Mouse (Mus musculus): ENCODE data around the gene Olfr556.
"Not testable (repeated sequence)": the region's sequence is repeated elsewhere in the genome, so short reads cannot be mapped to it uniquely, and the experiment has no call there.

Gene Olfr556

DNA sequence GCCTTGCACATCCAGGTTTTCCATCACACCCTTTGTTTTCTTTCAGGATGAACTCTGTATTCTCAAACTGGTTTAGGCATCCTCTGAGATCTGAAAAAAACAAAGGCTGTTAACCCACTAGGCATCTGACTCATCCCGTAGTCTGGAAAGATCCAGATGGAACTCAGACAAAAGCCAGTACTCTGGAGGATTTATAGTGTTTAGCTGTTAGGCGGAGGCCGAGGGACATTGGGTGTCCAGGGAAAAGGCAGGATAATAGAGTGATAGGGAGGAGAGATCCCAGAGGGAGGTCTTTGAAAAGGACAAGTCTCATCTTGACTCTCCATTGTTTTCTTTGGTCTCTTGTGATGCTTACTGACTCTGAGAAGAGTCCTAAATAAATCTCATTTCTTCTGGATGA lies at the start of gene Olfr556:
Olfr556 (plus strand) TSS at position 301 of the 400 bp plus-strand sequence.
- in situ Hi-C loops (cut with MboI; ENCODE audit: low pct_unique_long_range_greater_than_20kb in 1 of 2, low sequenced_read_pairs in 2 of 2, unreplicated experiment in 1 of 2): no loop called here

DNA sequence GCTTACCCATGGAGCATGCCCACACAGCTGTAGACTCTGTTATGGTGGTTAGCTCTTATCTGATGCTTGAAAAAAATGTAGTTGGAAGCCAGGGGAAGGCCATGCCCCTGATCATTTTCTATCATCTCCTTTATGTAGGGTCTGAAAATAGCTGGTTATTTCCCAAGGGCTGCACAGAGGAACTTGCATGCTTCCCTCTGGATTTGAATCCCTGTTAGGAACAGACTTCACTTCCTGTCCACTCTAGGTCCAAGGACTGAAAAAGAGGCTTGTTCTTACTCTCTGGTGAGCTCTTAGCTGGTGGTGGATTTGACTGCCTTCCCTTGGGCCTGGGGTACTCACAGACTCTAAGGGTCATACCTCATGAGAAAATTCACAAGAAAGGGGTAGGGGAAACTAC lies 46.6 kb upstream of the Olfr556 start, which contains the start of gene Olfr553:
Olfr553 (minus strand) TSS at position 101 of the 400 bp plus-strand sequence.
- in situ Hi-C loops (cut with MboI; ENCODE audit: low pct_unique_long_range_greater_than_20kb in 1 of 2, low sequenced_read_pairs in 2 of 2, unreplicated experiment in 1 of 2): no loop called here

DNA sequence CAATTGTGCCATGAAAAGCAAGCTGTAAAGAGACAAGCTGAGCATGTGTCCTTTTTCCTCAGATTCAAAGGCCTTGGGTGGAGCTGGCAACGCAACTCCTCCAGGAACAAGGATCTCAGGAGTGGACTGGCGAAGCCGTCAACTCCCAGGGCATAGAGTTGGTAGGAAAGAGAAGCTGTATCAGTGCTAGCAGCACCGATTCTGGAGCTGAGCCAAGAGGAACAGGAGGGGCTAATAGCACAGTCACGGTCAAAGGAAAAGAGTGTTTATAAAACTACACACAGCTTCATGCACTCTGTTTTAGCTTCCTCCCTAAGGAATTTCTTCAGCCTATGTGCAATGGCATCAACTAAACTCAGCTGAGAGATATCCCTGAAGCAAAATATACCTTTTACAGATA lies 45.1 kb upstream of the Olfr556 start:
- in situ Hi-C loops (cut with MboI; ENCODE audit: low pct_unique_long_range_greater_than_20kb in 1 of 2, low sequenced_read_pairs in 2 of 2, unreplicated experiment in 1 of 2): no loop called here

DNA sequence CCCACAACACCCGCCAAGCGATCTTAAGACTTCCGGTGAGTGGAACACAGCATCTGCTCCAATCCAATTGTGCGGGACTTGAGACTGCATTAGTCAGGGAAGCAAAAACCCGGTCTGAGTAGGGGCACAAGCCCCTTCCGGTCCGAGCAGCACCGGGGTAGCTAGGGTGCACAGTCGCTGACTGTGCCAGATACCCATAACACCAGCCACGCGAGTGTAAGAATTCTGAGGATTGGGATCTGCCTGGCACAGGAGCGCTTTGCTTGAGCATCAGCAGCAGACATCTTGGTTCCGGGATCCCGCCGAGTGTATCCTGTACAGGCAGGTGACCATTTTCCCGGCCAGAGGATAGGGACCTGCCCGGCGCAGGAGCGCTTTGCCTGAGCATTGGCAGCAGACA lies 44.3 kb upstream of the Olfr556 start:
- in situ Hi-C loops (cut with MboI; ENCODE audit: low pct_unique_long_range_greater_than_20kb in 1 of 2, low sequenced_read_pairs in 2 of 2, unreplicated experiment in 1 of 2): not testable (repeated sequence)

DNA sequence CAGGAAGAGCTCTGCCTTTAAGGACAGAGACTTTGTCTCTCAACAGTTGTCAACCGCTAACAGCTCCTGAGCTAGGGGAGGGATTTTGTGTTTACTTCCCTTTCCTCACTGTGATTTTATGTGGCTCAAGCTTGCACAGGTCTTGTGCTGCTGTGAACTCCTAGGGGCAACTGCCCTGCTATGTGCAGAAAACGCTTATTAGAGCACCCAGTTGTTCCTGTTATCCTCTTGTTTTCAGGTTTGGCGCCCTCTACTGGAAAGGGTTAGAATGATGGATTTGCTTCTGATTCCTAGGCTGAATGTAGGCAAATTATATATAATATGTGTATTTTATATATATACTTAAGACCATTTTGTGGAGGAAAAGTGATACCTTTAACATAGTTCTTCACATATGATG lies 28.0 kb upstream of the Olfr556 start:
- in situ Hi-C loops (cut with MboI; ENCODE audit: low pct_unique_long_range_greater_than_20kb in 1 of 2, low sequenced_read_pairs in 2 of 2, unreplicated experiment in 1 of 2): no loop called here

DNA sequence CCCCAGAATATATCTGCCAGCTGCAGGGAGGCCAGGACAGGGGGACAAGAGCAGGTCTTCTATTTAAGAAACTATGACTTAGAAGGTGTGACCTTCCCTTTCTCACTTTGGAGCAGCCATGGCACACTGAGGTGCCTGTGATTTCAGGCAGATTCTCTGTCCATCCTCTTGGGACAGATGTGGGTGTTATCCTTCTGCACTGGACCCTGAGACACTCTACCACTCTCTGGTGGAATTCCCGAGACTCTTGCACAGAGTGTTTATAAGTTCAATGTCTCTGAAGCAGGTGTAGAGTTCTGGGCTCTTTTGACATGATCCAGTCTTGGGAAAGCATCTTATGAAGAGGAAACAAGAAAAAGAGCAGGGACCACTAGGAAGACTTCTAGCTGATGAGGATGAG lies 26.6 kb upstream of the Olfr556 start, which contains the start of gene Olfr554:
Olfr554 (plus strand) TSS at position 301 of the 400 bp plus-strand sequence.
- in situ Hi-C loops (cut with MboI; ENCODE audit: low pct_unique_long_range_greater_than_20kb in 1 of 2, low sequenced_read_pairs in 2 of 2, unreplicated experiment in 1 of 2): no loop called here

DNA sequence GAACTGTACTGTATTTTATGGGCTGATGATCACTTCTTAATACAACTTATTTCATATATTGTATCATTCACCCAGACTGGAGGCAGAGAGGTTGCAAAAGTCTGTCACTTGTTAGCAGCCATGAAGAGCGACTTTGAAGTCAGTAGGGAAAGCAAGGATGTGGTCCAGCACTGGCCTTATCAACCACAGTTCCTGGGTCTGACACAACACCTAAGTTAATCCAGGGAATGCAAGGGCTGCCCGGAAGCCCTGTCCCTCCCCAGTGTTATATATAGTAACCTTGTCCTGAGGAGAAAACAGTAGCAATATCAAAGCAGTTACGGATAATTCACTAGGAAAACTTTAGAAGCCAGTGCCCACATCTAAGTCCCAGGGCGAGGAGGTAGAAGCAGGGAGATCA lies 19.8 kb upstream of the Olfr556 start:
- in situ Hi-C loops (cut with MboI; ENCODE audit: low pct_unique_long_range_greater_than_20kb in 1 of 2, low sequenced_read_pairs in 2 of 2, unreplicated experiment in 1 of 2): not testable (repeated sequence)

DNA sequence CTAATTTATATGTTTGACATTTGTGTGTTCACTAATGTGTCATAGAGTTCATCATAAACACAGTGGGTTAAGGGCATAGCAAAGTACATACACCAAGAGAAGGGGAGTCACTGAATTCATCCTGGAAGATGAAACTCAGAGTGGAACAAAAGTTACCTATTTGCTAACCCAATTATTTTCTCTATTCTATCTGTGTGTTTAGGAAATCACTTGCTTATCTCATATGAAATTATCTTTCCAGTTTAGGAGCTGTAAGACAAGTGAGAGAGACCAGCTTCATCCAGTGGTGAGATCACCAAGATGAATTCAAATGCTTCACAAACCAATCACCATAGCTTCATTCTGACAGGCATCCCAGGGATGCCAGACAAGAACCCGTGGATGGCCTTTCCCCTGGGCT lies 6.2 kb upstream of the Olfr556 start, which contains the start of gene Olfr555:
Olfr555 (plus strand) TSS at position 301 of the 400 bp plus-strand sequence.
- in situ Hi-C loops (cut with MboI; ENCODE audit: low pct_unique_long_range_greater_than_20kb in 1 of 2, low sequenced_read_pairs in 2 of 2, unreplicated experiment in 1 of 2): no loop called here

DNA sequence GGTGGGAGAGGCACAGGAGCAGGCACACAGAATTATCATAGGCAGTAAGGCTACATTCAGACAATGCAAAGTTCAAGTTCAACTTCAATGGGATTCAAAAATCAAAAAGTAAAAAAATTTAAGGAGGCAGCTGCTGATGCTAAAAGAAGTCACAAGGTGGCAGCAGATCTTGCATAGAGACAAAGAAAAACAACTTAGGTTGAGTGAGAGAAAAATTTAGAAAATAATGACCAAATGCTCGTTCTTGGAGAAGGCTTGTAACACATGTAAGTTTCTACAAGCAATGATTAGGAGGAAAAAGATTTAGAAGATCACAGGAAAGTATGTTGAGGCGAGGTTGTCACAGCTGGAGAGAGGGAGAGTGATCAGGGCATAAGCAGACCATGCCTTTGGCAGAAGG lies 679 bp downstream of the Olfr556 start:
- in situ Hi-C loops (cut with MboI; ENCODE audit: low pct_unique_long_range_greater_than_20kb in 1 of 2, low sequenced_read_pairs in 2 of 2, unreplicated experiment in 1 of 2): no loop called here

DNA sequence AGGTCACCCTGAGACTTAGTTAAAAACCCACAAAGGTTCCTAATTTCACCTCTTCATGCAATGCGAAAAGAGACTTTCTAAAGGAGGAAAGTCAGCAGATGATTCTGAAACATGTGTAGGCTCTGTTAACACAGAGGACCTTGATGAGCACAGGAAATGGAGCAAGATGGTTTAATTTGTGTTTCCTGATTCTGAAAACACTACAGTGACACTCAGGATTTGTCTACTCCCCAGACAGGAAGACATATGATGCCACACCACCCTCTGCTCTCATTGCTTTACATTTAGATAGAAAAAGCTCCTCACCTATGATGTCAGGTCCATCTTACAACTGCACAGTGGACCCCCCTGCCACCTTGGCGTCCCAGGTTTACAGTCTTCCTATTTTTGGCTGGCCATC lies 11.5 kb downstream of the Olfr556 start:
- in situ Hi-C loops (cut with MboI; ENCODE audit: low pct_unique_long_range_greater_than_20kb in 1 of 2, low sequenced_read_pairs in 2 of 2, unreplicated experiment in 1 of 2): loop anchor here in 1 of 2 experiments (25.0 kb wide), 1 partner anchor 164 kb away; no protein-coding TSS in a partner anchor

DNA sequence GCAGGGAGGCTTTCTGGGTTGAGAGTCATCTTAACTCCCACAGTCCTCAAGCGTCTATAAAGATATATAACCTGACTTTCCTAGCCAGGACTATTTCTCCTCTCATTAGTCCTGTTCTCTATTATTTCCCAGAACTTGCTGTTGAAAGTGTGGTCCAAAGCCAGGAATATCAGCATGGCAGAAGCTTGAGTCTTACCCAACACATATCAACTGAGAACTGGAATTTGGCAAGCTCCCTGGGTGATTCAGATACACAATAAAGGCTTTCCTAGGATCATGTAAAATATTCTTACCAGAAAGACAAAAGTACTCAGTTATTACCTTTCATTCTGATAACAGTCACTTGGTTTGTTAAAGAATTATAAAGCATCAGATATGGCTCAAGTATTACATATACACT lies 17.2 kb downstream of the Olfr556 start:
- in situ Hi-C loops (cut with MboI; ENCODE audit: low pct_unique_long_range_greater_than_20kb in 1 of 2, low sequenced_read_pairs in 2 of 2, unreplicated experiment in 1 of 2): loop anchor here (10.0 to 25.0 kb wide), 2 partner anchors 170 to 177 kb away; no protein-coding TSS in a partner anchor

DNA sequence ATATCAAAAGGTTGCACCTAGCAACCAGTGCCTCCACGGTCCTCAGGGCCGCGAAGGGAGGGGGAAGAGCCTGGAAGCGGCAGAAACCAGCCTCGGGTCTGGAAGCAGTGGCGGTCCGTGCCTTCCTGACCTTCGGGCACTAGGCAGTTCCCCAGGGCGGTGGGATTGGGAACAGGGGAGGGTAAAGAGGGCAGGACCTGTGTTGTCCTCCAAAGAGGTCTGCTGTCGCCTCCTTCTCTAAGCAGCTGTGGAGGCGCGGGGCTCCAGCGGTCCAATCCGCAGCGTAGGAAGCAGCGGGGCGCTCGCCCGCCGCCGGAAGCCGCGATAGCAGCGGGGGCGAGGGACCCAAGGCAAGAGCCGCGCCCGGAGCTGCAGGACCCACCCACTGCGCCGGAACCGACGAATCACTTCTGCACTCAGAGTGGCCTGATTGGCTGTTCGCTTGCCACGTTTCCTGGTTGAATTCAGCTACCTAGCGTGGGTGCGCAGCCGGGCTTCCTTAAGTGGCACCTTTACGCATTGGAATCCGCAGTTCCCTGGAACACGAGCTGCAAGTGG lies 22.3 kb downstream of the Olfr556 start, which contains the start of gene Trim68:
Trim68 (minus strand) TSS at position 384 of the 558 bp plus-strand sequence.
- in situ Hi-C loops (cut with MboI; ENCODE audit: low pct_unique_long_range_greater_than_20kb in 1 of 2, low sequenced_read_pairs in 2 of 2, unreplicated experiment in 1 of 2): loop anchor here (10.0 to 25.0 kb wide), 2 partner anchors 175 to 182 kb away; no protein-coding TSS in a partner anchor

DNA sequence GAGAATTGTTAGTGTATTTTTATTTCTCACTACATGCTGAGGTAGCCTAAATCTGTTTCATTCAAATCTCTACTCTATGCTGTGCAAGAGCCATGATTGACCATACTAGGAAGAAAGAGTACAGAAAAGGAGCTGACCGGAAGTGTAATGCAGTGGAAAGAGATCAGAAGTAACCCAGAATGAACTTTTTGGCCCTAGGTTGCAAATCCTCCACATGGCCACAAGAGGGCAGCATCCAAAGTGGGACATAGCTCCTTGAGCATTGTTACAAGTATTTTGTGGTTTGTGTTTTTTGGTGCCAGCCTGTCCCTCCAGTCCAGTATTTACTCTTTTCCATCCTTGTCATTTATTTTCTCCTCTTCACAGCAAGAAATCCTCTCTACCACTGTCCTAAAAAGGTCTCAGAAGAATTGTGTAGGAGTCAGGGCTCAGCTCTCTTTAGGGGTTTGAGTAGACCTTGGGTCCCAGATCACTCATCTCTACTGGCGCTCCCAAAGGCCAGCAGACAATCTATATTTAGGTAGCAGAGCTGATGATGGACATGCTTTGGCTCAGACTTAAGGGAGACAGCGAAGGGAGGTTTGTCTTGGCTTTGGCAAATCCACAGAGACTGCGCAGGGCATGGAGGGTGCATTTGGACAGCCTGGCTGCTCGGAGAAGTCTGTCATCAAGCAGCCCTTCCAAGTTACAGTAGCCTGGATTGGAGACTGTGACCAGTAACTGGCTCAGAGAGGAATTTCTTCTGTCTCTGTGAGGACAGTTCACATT lies 30.8 kb downstream of the Olfr556 start, which contains the start of gene Olfr557:
Olfr557 (plus strand) TSS at position 553 of the 768 bp plus-strand sequence.
- in situ Hi-C loops (cut with MboI; ENCODE audit: low pct_unique_long_range_greater_than_20kb in 1 of 2, low sequenced_read_pairs in 2 of 2, unreplicated experiment in 1 of 2): loop anchor here (10.0 to 25.0 kb wide), 2 partner anchors 183 to 219 kb away; partner anchors contain the start of gene Olfr571 (in 1 of the 2)

DNA sequence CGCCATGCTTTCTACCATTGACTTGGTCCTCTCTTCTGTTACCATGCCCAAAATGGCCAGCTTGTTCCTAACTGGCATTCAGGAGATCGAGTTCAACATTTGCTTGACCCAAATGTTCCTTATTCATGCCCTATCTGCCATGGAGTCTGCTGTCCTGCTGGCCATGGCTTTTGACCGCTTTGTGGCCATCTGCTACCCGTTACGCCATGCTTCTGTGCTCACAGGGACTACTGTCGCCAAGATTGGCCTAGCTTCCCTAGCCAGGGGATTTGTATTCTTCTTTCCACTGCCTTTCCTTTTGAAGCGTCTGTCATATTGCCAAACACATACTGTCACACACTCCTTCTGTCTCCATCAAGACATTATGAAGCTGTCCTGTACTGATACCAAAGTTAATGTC lies 33.8 kb downstream of the Olfr556 start:
- in situ Hi-C loops (cut with MboI; ENCODE audit: low pct_unique_long_range_greater_than_20kb in 1 of 2, low sequenced_read_pairs in 2 of 2, unreplicated experiment in 1 of 2): loop anchor here (10.0 to 25.0 kb wide), 2 partner anchors 186 to 216 kb away; partner anchors contain the start of gene Olfr571 (in 1 of the 2)

DNA sequence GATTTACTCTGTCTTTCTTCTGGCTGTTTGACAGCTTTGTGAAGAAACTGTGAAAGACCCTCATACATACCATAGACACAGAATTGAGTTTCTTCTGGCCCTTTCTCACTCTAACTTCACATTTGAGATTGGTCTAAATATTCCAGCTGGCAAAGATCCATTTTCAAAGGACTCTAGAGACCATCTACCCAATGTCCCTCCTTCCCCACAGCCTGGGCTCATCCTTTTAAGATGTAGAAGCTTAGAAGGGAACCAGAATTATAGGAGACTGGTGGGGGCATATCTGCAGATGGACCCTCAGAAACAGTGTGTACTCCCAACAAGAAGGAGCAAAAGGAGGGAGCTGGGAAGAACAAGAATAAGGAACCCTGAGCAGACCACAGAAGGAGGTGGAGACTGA lies 37.2 kb downstream of the Olfr556 start, which contains the start of gene Olfr558:
Olfr558 (plus strand) TSS at position 301 of the 400 bp plus-strand sequence.
- in situ Hi-C loops (cut with MboI; ENCODE audit: low pct_unique_long_range_greater_than_20kb in 1 of 2, low sequenced_read_pairs in 2 of 2, unreplicated experiment in 1 of 2): no loop called here

DNA sequence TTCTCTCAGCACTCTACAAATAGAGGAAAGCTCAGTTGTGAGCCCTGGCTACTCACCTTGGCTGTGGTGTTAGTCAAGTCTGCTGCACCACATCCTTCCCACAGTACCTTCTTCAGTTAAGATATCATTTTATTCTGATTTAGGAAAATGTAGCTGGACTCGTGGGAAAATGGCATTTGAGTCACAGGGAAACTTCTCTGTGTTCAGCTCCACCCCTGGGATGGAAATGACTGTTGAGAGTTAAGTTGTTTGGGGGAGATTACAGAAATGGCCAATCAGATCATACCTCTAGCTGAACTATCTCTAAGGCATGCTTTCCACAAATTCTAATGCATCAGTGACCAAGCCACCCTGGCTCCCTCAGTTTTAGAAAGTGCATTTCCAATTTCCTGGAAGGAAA lies 54.3 kb downstream of the Olfr556 start, which contains the start of gene Olfr33:
Olfr33 (minus strand) TSS at position 101 of the 400 bp plus-strand sequence.
- in situ Hi-C loops (cut with MboI; ENCODE audit: low pct_unique_long_range_greater_than_20kb in 1 of 2, low sequenced_read_pairs in 2 of 2, unreplicated experiment in 1 of 2): no loop called here

Measured in mouse embryonic stem cell (cell line).